Comparison of ENCODE assay signal across 14 mouse cellular contexts in the genomic region with DNA sequence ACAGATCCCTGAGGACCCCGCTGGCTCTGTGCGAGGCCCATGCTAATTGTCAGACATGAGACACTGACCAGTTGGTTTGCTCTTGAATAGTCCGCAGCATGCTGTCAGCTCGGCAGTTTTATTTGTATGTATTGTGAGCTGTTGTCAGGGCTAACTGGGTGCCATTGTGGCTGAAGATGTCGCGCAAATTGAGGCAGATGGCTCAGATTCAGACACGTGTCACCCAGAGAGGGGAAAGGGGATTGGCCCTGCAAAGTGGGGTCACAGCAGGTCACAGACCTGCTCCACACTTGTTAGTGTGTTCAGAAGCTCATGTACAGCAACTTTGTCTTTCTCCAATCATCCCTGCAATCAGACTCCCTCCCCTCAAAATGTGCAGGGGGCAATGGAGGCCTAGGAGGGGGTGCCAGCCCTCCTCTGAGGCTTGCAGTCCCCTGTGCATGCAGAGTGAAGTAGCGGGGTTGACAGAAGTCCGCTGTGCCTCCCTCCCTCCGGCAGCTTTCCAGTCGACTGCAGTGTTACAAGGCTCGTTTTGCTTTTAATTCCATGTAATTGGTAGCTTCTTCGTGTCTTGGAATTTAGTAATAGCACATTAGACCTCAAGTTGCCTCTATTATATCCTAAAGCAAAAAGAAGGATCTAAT.
DNase-seq lines count a peak whose midpoint lies in the region; ATAC-seq lines count a peak whose summit lies in the region.
"Had no signal": no experiment of that assay in that cellular context is flagged by ENCODE, and none has a peak within 500 bp of the region (broad histone marks: within the 10 kb centered on the region; RNA-seq: fewer than 3 reads in every experiment).

No protein-coding gene starts in this region.

- 9% methylated on average over 13 of the region's 13 CpGs for WGBS in forebrain, embryonic 14.5 days
- WGBS in midbrain, embryonic 15.5 days: 19% methylated on average over 13 of the region's 13 CpGs
- WGBS in kidney, embryonic 14.5 days: 54% methylated on average over 13 of the region's 13 CpGs

- peak; percentile 74 for DNase-seq in MN1 (ENCODE audit: low spot score)
- peak; percentile 74 for DNase-seq in embryo, embryonic 10 days (ENCODE audit: low spot score)
- peak; percentile 58 for DNase-seq in forebrain, embryonic 14.5 days (ENCODE audit: low spot score)
- DNase-seq in left cerebral cortex, postnatal 10 days (ENCODE audit: extremely low spot score in 1 of 2, low spot score in 2 of 2): no peak
- DNase-seq in ovary, adult 18-20 months (ENCODE audit: low spot score): no peak
- DNase-seq: adrenal gland, adult 8-10 months; cerebellum, postnatal 25 days; gastrocnemius, adult 2 months; heart, postnatal 36 days; kidney, adult 8-10 months; right cerebral cortex, adult 18-20 months had no signal

- intact Hi-C loops in left cerebral cortex, postnatal 10 days (cut with DNase I): loop anchor here (5.0 kb wide), 1 partner anchor 378 kb away; no protein-coding TSS in a partner anchor

- no peak overlapping the region for H3K4me3 ChIP-seq in forebrain, embryonic 14.5 days (ENCODE audit: low read depth, low read length)
- H3K4me3 ChIP-seq in midbrain, embryonic 15.5 days: no peak overlapping the region
- no peak overlapping the region for H3K4me3 ChIP-seq in kidney, embryonic 14.5 days (ENCODE audit: low read length)
- H3K4me3 ChIP-seq: gastrocnemius, adult 2 months; liver, embryonic 12.5 days had no signal

- H3K36me3 ChIP-seq in forebrain, embryonic 14.5 days (ENCODE audit: control insufficient read depth, insufficient read depth, low read length): no peaks in the 10 kb centered on the region
- no peaks in the 10 kb centered on the region for H3K36me3 ChIP-seq in midbrain, embryonic 15.5 days (replicated peaks)
- H3K36me3 ChIP-seq in kidney, embryonic 14.5 days (ENCODE audit: control insufficient read depth, insufficient read depth, low read length): no peaks in the 10 kb centered on the region

- no peaks in the 10 kb centered on the region for H3K9me3 ChIP-seq in forebrain, embryonic 14.5 days (replicated peaks; ENCODE audit: control insufficient read depth, low read length)
- H3K9me3 ChIP-seq in midbrain, embryonic 15.5 days: no peaks in the 10 kb centered on the region
- no peaks in the 10 kb centered on the region for H3K9me3 ChIP-seq in kidney, embryonic 14.5 days (ENCODE audit: control insufficient read depth, low read length)
- H3K9me3 ChIP-seq: liver, embryonic 12.5 days had no signal

- peaks cover 31% of the 10 kb centered on the region for H3K4me1 ChIP-seq in forebrain, embryonic 14.5 days (ENCODE audit: control insufficient read depth, insufficient read depth, low read length)
- H3K4me1 ChIP-seq in midbrain, embryonic 15.5 days: peaks cover 24% of the 10 kb centered on the region
- peaks cover 6% of the 10 kb centered on the region for H3K4me1 ChIP-seq in kidney, embryonic 14.5 days (ENCODE audit: control insufficient read depth, insufficient read depth, low read length)

- peaks cover 8% of the 10 kb centered on the region for H3K27me3 ChIP-seq in forebrain, embryonic 14.5 days (replicated peaks; ENCODE audit: control insufficient read depth, insufficient read depth, low read length)
- H3K27me3 ChIP-seq in midbrain, embryonic 15.5 days (replicated peaks): peaks cover 39% of the 10 kb centered on the region
- no peaks in the 10 kb centered on the region for H3K27me3 ChIP-seq in kidney, embryonic 14.5 days (ENCODE audit: control insufficient read depth, insufficient read depth, low read length)
- H3K27me3 ChIP-seq: liver, embryonic 12.5 days had no signal

- H3K27ac ChIP-seq in forebrain, embryonic 14.5 days (ENCODE audit: low read depth, low read length): no peak overlapping the region
- H3K27ac ChIP-seq in midbrain, embryonic 15.5 days: no peak overlapping the region
- H3K27ac ChIP-seq in kidney, embryonic 14.5 days (ENCODE audit: low read depth, low read length): no peak overlapping the region
- H3K27ac ChIP-seq: gastrocnemius, adult 2 months; liver, embryonic 12.5 days had no signal

- H3K4me2 ChIP-seq in forebrain, embryonic 14.5 days (ENCODE audit: low read length): peak overlapping the region; percentile 10; the same call in 1 of the 2 replicates
- no peak overlapping the region; the same call in 1 of the 2 replicates for H3K4me2 ChIP-seq in midbrain, embryonic 15.5 days
- no peak overlapping the region for H3K4me2 ChIP-seq in kidney, embryonic 14.5 days (replicated peaks; ENCODE audit: low read depth, low read length)
- H3K4me2 ChIP-seq: liver, embryonic 12.5 days had no signal

- no peak overlapping the region; the same call in 1 of the 2 replicates for H3K9ac ChIP-seq in forebrain, embryonic 14.5 days (ENCODE audit: low read length)
- H3K9ac ChIP-seq in midbrain, embryonic 15.5 days: peak overlapping the region; percentile 10; the same call in 1 of the 2 replicates
- no peak overlapping the region for H3K9ac ChIP-seq in kidney, embryonic 14.5 days (ENCODE audit: low read depth, low read length)
- H3K9ac ChIP-seq: liver, embryonic 12.5 days had no signal

- ATAC-seq in forebrain, embryonic 14.5 days: peak; percentile 47
- ATAC-seq in midbrain, embryonic 15.5 days (replicated peaks): peak; percentile 15; the same call in 1 of the 2 replicates
- ATAC-seq in kidney, embryonic 14.5 days (ENCODE audit: low FRiP score, low TSS enrichment): no peak
- ATAC-seq: liver, embryonic 12.5 days had no signal

Comparison
In these comparisons a context has a peak if more than half of its experiments do, and no peak if none do; other contexts are left out.
1. DNase-seq: peak in MN1 (single experiment), embryo, embryonic 10 days (single experiment) and forebrain, embryonic 14.5 days (single experiment); none in left cerebral cortex, postnatal 10 days (0 of 2) and ovary, adult 18-20 months (single experiment).